9 mouse cellular contexts compared by ENCODE assay signal in the genomic region with DNA sequence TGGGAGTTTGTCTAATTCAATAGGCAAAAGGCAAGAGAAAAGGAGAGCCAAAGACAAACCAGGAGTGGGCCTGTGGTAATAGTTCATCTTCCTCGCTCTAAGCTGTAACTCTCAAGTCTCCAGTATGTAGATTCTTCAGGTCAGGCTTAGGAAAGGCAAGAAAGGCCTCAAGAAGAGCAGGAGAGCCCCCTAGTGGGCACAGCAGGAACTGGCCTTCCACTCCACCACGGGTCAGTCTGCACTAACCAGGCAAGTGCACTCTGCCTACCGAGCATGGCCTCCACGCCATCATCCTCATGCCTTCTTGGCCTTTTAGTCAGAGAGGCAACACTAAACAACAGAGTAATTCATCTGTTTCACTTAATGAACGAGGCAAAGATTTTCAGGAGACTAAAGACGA. TPM values are rescaled to one million over a fixed set of nuclear protein-coding genes. Genes with fewer than 3 reads are reported as not detected.
A peak's percentile ranks its signal among the peaks of the same experiment; 100 is the strongest.
DNase-seq lines count a peak whose midpoint lies in the region; ATAC-seq lines count a peak whose summit lies in the region.
"Had no signal": no experiment of that assay in that cellular context is flagged by ENCODE, and none has a peak within 500 bp of the region (broad histone marks: within the 10 kb centered on the region; RNA-seq: fewer than 3 reads in every experiment).

No protein-coding gene starts in this region.

- H3K9ac ChIP-seq in forebrain, embryonic 16.5 days (replicated peaks; ENCODE audit: low read depth, low read length) = no peak overlapping the region
- no peak overlapping the region for H3K9ac ChIP-seq in hindbrain, embryonic 15.5 days

- no peaks in the 10 kb centered on the region for H3K27me3 ChIP-seq in forebrain, embryonic 16.5 days (replicated peaks; ENCODE audit: control insufficient read depth, insufficient read depth, low read length)
- H3K27me3 ChIP-seq in hindbrain, embryonic 15.5 days = no peaks in the 10 kb centered on the region
- H3K27me3 ChIP-seq: megakaryocyte, embryonic 14.5 days had no signal

- peak; percentile 38 for DNase-seq in MEL-GATA-1-ER (ENCODE audit: extremely low read depth, low read depth)
- peak; percentile 62 to 82 for DNase-seq in layer of hippocampus, postnatal 36 days
- peak; percentile 85 for DNase-seq in lung, postnatal 36 days
- DNase-seq in retina, postnatal 7 days (ENCODE audit: low read depth, low spot score) = peak; percentile 49
- DNase-seq in urinary bladder, postnatal 14 days (ENCODE audit: low spot score) = peak; percentile 74

- ATAC-seq in cerebellum, adult (ENCODE audit: insufficient number of reproducible peaks, low FRiP score, low TSS enrichment) = peak; percentile 80
- ATAC-seq in forebrain, embryonic 16.5 days = peak; percentile 77
- peak; percentile 75; the same call in 1 of the 2 replicates for ATAC-seq in hindbrain, embryonic 15.5 days (ENCODE audit: low FRiP score, low read depth)

- H3K4me1 ChIP-seq in forebrain, embryonic 16.5 days (replicated peaks; ENCODE audit: control insufficient read depth, insufficient read depth, low read length) = no peaks in the 10 kb centered on the region
- no peaks in the 10 kb centered on the region for H3K4me1 ChIP-seq in hindbrain, embryonic 15.5 days (replicated peaks)

- no peaks in the 10 kb centered on the region for H3K9me3 ChIP-seq in forebrain, embryonic 16.5 days (ENCODE audit: control insufficient read depth, low read length)
- no peaks in the 10 kb centered on the region for H3K9me3 ChIP-seq in hindbrain, embryonic 15.5 days
- H3K9me3 ChIP-seq: megakaryocyte, embryonic 14.5 days had no signal

- WGBS in forebrain, embryonic 16.5 days = 33% methylated on average over 6 of the region's 6 CpGs
- WGBS in hindbrain, embryonic 15.5 days = 31% methylated on average over 6 of the region's 6 CpGs

- no peak overlapping the region for H3K4me2 ChIP-seq in forebrain, embryonic 16.5 days (ENCODE audit: low read length)
- no peak overlapping the region for H3K4me2 ChIP-seq in hindbrain, embryonic 15.5 days

- H3K27ac ChIP-seq in forebrain, embryonic 16.5 days (ENCODE audit: low read length) = no peak overlapping the region
- H3K27ac ChIP-seq in hindbrain, embryonic 15.5 days (replicated peaks) = no peak overlapping the region

- H3K36me3 ChIP-seq in forebrain, embryonic 16.5 days (ENCODE audit: control insufficient read depth, insufficient read depth) = peaks cover 33% of the 10 kb centered on the region
- peaks cover 59% of the 10 kb centered on the region for H3K36me3 ChIP-seq in hindbrain, embryonic 15.5 days

- H3K4me3 ChIP-seq in forebrain, embryonic 16.5 days (replicated peaks; ENCODE audit: low read length) = no peak overlapping the region
- H3K4me3 ChIP-seq in hindbrain, embryonic 15.5 days = no peak overlapping the region
- H3K4me3 ChIP-seq: megakaryocyte, embryonic 14.5 days had no signal

RNA-seq across cellular contexts. Expression of a gene that starts 23.3 kb away (rescaled TPM):
- 2.5 and 3.3 TPM in 2 replicates for polyA plus RNA-seq in forebrain, embryonic 16.5 days (2015; fragmentation: Nextera tagmentation; extraction: Ambion mirVana)
- polyA plus RNA-seq in hindbrain, embryonic 15.5 days (2015; fragmentation: Nextera tagmentation; extraction: Ambion mirVana) = 2.8 and 3.1 TPM in 2 replicates
- total RNA-seq in layer of hippocampus, postnatal 36 days (2021) = 10 to 100 TPM; 11.7 to 13.0 TPM
